ENCODE assay signal across 31 mouse cellular contexts in genomic region chr10:91440051-91440450, GRCm38 (mm10).
DNase-seq lines count a peak whose midpoint lies in the region; ATAC-seq and TF ChIP-seq lines count a peak whose summit lies in the region.
"Had no signal": no experiment of that assay in that cellular context is flagged by ENCODE, and none has a peak within 500 bp of the region (broad histone marks: within the 10 kb centered on the region; RNA-seq: fewer than 3 reads in every experiment).

No protein-coding gene starts in this region.

- ATAC-seq in heart, embryonic 11.5 days (replicated peaks; ENCODE audit: insufficient number of reproducible peaks, low FRiP score, low TSS enrichment): no peak
- ATAC-seq in stomach, postnatal 0 days (ENCODE audit: low FRiP score, low TSS enrichment): 0 out of 2 replicates have a peak, but pooled peaks have one; percentile 21
- no peak for ATAC-seq in forebrain, embryonic 12.5 days (ENCODE audit: low FRiP score)
- ATAC-seq: forebrain, embryonic 14.5 days; hindbrain, postnatal 0 days; intestine, embryonic 16.5 days; midbrain, embryonic 15.5 days had no signal

- DNase-seq in cerebellum, postnatal 10 days: peak; percentile 9 to 20
- DNase-seq in cerebellum, postnatal 4 days (ENCODE audit: low spot score in 2 of 2): no peak
- DNase-seq in heart, adult 8-10 months (ENCODE audit: low spot score): peak; percentile 48
- DNase-seq in heart, embryonic 10.5 days (ENCODE audit: low spot score): no peak
- no peak for DNase-seq in stomach, postnatal 0 days (ENCODE audit: low spot score)
- DNase-seq: adrenal gland, postnatal 36 days; cerebellum, adult 18-20 months; cerebellum, postnatal 14 days; gastrocnemius, postnatal 36 days; kidney, adult 8-10 months; kidney, postnatal 10 days; liver; lung, adult 2 months; lung, postnatal 10 days; retina, postnatal 1 day; right cerebral cortex, postnatal 14 days; thymus, postnatal 4 days had no signal

- H3K4me1 ChIP-seq in heart, embryonic 11.5 days (ENCODE audit: control insufficient read depth, insufficient read depth, low read length): peaks cover 22% of the 10 kb centered on the region
- H3K4me1 ChIP-seq in heart, embryonic 10.5 days: peaks cover 28% of the 10 kb centered on the region
- H3K4me1 ChIP-seq in stomach, postnatal 0 days (replicated peaks; ENCODE audit: control insufficient read depth, insufficient read depth): peaks cover 5% of the 10 kb centered on the region; the same call in 1 of the 2 replicates
- H3K4me1 ChIP-seq in forebrain, embryonic 12.5 days: peaks cover 4% of the 10 kb centered on the region; the same call in 1 of the 2 replicates
- H3K4me1 ChIP-seq: embryonic facial prominence, embryonic 15.5 days had no signal

- WGBS in heart, embryonic 11.5 days (ENCODE audit: insufficient replicate concordance): 69% methylated on average over 3 of the region's 3 CpGs
- 67% methylated on average over 3 of the region's 3 CpGs for WGBS in heart, embryonic 10.5 days
- WGBS in stomach, postnatal 0 days: 69% methylated on average over 3 of the region's 3 CpGs
- 87% methylated on average over 3 of the region's 3 CpGs for WGBS in forebrain, embryonic 12.5 days

- H3K4me3 ChIP-seq in heart, embryonic 11.5 days (ENCODE audit: low read depth, low read length): no peak overlapping the region
- no peak overlapping the region for H3K4me3 ChIP-seq in heart, embryonic 10.5 days
- no peak overlapping the region for H3K4me3 ChIP-seq in stomach, postnatal 0 days (ENCODE audit: low read depth, low read length)
- H3K4me3 ChIP-seq in forebrain, embryonic 12.5 days (replicated peaks): no peak overlapping the region
- H3K4me3 ChIP-seq: embryonic facial prominence, embryonic 10.5 days; embryonic facial prominence, embryonic 15.5 days; hindbrain, embryonic 12.5 days; midbrain, embryonic 10.5 days; midbrain, embryonic 15.5 days; neural tube, embryonic 15.5 days; stomach, embryonic 15.5 days had no signal

- H3K9ac ChIP-seq in heart, embryonic 11.5 days (ENCODE audit: low read depth, low read length): no peak overlapping the region
- H3K9ac ChIP-seq in stomach, postnatal 0 days (ENCODE audit: low read length): no peak overlapping the region
- H3K9ac ChIP-seq in forebrain, embryonic 12.5 days: no peak overlapping the region
- H3K9ac ChIP-seq: embryonic facial prominence, embryonic 15.5 days; hindbrain, embryonic 12.5 days; liver, embryonic 14.5 days; midbrain, embryonic 15.5 days; neural tube, embryonic 15.5 days; stomach, embryonic 15.5 days had no signal

- H3K27ac ChIP-seq in heart, embryonic 11.5 days (ENCODE audit: low read depth, low read length): no peak overlapping the region
- H3K27ac ChIP-seq in heart, embryonic 10.5 days: peak overlapping the region; percentile 62; the same call in 1 of the 2 replicates
- no peak overlapping the region for H3K27ac ChIP-seq in stomach, postnatal 0 days (replicated peaks)
- H3K27ac ChIP-seq in forebrain, embryonic 12.5 days: no peak overlapping the region
- H3K27ac ChIP-seq: embryonic facial prominence, embryonic 10.5 days; embryonic facial prominence, embryonic 15.5 days; hindbrain, embryonic 12.5 days; hindbrain, postnatal 0 days; liver, embryonic 14.5 days; macrophage; midbrain, embryonic 15.5 days; neural tube, embryonic 15.5 days; stomach, embryonic 15.5 days had no signal

- H3K36me3 ChIP-seq in heart, embryonic 11.5 days (ENCODE audit: control insufficient read depth, insufficient read depth, low read length): no peaks in the 10 kb centered on the region
- H3K36me3 ChIP-seq in heart, embryonic 10.5 days: no peaks in the 10 kb centered on the region
- no peaks in the 10 kb centered on the region for H3K36me3 ChIP-seq in stomach, postnatal 0 days (ENCODE audit: control insufficient read depth, insufficient read depth, low read length)
- no peaks in the 10 kb centered on the region for H3K36me3 ChIP-seq in forebrain, embryonic 12.5 days (replicated peaks)
- H3K36me3 ChIP-seq: embryonic facial prominence, embryonic 10.5 days; embryonic facial prominence, embryonic 15.5 days; hindbrain, embryonic 12.5 days; midbrain, embryonic 10.5 days; midbrain, embryonic 15.5 days; neural tube, embryonic 15.5 days; stomach, embryonic 15.5 days had no signal

- TF ChIP-seq CTCF in stomach, postnatal 0 days (IDR thresholded peaks at IDR 0.05; ENCODE audit: low read depth): no peak

- no peaks in the 10 kb centered on the region for H3K9me3 ChIP-seq in heart, embryonic 11.5 days (replicated peaks; ENCODE audit: control insufficient read depth, low read length)
- no peaks in the 10 kb centered on the region for H3K9me3 ChIP-seq in heart, embryonic 10.5 days
- no peaks in the 10 kb centered on the region for H3K9me3 ChIP-seq in stomach, postnatal 0 days (ENCODE audit: control insufficient read depth, low read length)
- H3K9me3 ChIP-seq in forebrain, embryonic 12.5 days: no peaks in the 10 kb centered on the region
- H3K9me3 ChIP-seq: embryonic facial prominence, embryonic 10.5 days; embryonic facial prominence, embryonic 15.5 days; hindbrain, embryonic 12.5 days; midbrain, embryonic 10.5 days; midbrain, embryonic 15.5 days; neural tube, embryonic 15.5 days; stomach, embryonic 15.5 days had no signal

- TF ChIP-seq EP300 in stomach, postnatal 0 days (optimal IDR thresholded peaks at IDR 0.05): no peak

- no peak overlapping the region for H3K4me2 ChIP-seq in heart, embryonic 11.5 days
- no peak overlapping the region for H3K4me2 ChIP-seq in stomach, postnatal 0 days (replicated peaks; ENCODE audit: low read depth)
- H3K4me2 ChIP-seq in forebrain, embryonic 12.5 days: no peak overlapping the region
- H3K4me2 ChIP-seq: embryonic facial prominence, embryonic 15.5 days; hindbrain, embryonic 12.5 days; midbrain, embryonic 15.5 days; neural tube, embryonic 15.5 days; stomach, embryonic 15.5 days had no signal

- no peaks in the 10 kb centered on the region for H3K27me3 ChIP-seq in heart, embryonic 11.5 days (ENCODE audit: control insufficient read depth, insufficient read depth, low read length)
- no peaks in the 10 kb centered on the region for H3K27me3 ChIP-seq in heart, embryonic 10.5 days (ENCODE audit: insufficient read depth, poor library complexity, severe bottlenecking)
- H3K27me3 ChIP-seq in stomach, postnatal 0 days (ENCODE audit: control insufficient read depth, insufficient read depth, low read length): no peaks in the 10 kb centered on the region
- no peaks in the 10 kb centered on the region for H3K27me3 ChIP-seq in forebrain, embryonic 12.5 days
- H3K27me3 ChIP-seq: embryonic facial prominence, embryonic 15.5 days; hindbrain, embryonic 12.5 days; midbrain, embryonic 15.5 days; neural tube, embryonic 15.5 days; stomach, embryonic 15.5 days had no signal

Comparison
In these comparisons a context has a peak if more than half of its experiments do, and no peak if none do; other contexts are left out.
1. DNase-seq: peak in cerebellum, postnatal 10 days (2 of 2) and heart, adult 8-10 months (single experiment); none in cerebellum, postnatal 4 days (0 of 2), heart, embryonic 10.5 days (single experiment) and stomach, postnatal 0 days (single experiment).